Mouse (Mus musculus) A20 (cell line): ENCODE data around the gene Sfn.

Experiments
- DNase-seq: peaks from one replicate; pipeline ENCODE4 v3.0.0-alpha.2; 2011; ENCODE audit warnings: low read depth, low spot score

Gene Sfn

GRCm38 (mm10) chr4:133583690-133584058, 18.3 kb downstream of the Sfn start:
- DNase-seq, result no peak

GRCm38 (mm10) chr4:133577983-133578382, 24.0 kb downstream of the Sfn start:
- DNase-seq, result no peak

- no peak for DNase-seq
These were observed 27.1 kb downstream of the Sfn start for GRCm38 (mm10) chr4:133574843-133575202.

GRCm38 (mm10) chr4:133574070-133574842, 27.7 kb downstream of the Sfn start, which contains the start of gene Gpatch3:
TSS of gene Gpatch3 (plus strand) at chr4:133574745.
- DNase-seq, result peak; percentile 92

- DNase-seq, result peak; percentile 65
These were observed 31.9 kb downstream of the Sfn start for GRCm38 (mm10) chr4:133570066-133570466.

- no peak for DNase-seq
These were observed 32.5 kb downstream of the Sfn start for GRCm38 (mm10) chr4:133569291-133570065.

- no peak for DNase-seq
These were observed 34.7 kb downstream of the Sfn start for GRCm38 (mm10) chr4:133567251-133567650.

- DNase-seq, result no peak
These were observed 38.8 kb downstream of the Sfn start for GRCm38 (mm10) chr4:133563123-133563571.

- DNase-seq, result no peak
These were observed 40.3 kb downstream of the Sfn start for GRCm38 (mm10) chr4:133561622-133562021.

- DNase-seq, result no peak
These were observed 42.1 kb downstream of the Sfn start for GRCm38 (mm10) chr4:133559846-133560245.

GRCm38 (mm10) chr4:133557041-133557717, 44.8 kb downstream of the Sfn start:
- no peak for DNase-seq

GRCm38 (mm10) chr4:133553448-133554330, 48.3 kb downstream of the Sfn start:
- no peak for DNase-seq

- DNase-seq, result no peak
These were observed 49.1 kb downstream of the Sfn start, which contains the start of gene Nr0b2 for GRCm38 (mm10) chr4:133552768-133553447. TSS of gene Nr0b2 (plus strand) at chr4:133553376.

- DNase-seq, result no peak
These were observed 49.9 kb downstream of the Sfn start for GRCm38 (mm10) chr4:133552029-133552428.
